Mouse (Mus musculus): ENCODE data around the gene Slc38a1. TPM values are rescaled to one million over a fixed set of nuclear protein-coding genes. Genes with fewer than 3 reads are reported as not detected.

Gene Slc38a1
- polyA plus RNA-seq, 1 experiment from 2014 or later = 152 TPM

DNA sequence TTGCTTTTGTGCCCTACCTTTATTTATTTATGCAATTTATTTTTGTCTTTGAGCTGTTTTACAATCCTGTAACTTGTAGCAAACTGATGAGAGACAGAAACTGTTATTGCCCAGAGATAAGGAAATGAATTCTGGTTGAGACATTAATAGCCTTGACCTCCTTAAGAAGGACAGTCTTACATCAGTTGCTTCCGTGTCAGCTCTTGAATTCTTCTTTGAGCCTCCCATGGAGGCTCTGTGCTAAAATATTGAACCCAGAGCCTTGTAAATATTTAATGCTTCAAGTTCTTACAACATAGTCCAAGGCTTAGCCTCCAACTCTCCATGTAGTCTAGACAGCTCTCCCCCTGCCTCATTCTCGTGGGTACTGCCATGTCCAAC, 73.7 kb downstream of the Slc38a1 start:
- Histone ChIP-seq H3K4me2 (replicated peaks) (no peak overlapping the region), H3K27me3 (no peaks in the 10 kb centered on the region), H3K9me3 (replicated peaks) (no peaks in the 10 kb centered on the region), H3K27ac (no peak overlapping the region), H3K4me3 (no peak overlapping the region), H3K9ac (no peak overlapping the region), H3K4me1 (peaks cover 5% of the 10 kb centered on the region; the same call in 1 of the 2 replicates), H3K36me3 (peaks cover 10% of the 10 kb centered on the region)
- ATAC-seq (ENCODE audit: low FRiP score) = no peak
- WGBS = 77% methylated on average over 2 of the region's 2 CpGs

DNA sequence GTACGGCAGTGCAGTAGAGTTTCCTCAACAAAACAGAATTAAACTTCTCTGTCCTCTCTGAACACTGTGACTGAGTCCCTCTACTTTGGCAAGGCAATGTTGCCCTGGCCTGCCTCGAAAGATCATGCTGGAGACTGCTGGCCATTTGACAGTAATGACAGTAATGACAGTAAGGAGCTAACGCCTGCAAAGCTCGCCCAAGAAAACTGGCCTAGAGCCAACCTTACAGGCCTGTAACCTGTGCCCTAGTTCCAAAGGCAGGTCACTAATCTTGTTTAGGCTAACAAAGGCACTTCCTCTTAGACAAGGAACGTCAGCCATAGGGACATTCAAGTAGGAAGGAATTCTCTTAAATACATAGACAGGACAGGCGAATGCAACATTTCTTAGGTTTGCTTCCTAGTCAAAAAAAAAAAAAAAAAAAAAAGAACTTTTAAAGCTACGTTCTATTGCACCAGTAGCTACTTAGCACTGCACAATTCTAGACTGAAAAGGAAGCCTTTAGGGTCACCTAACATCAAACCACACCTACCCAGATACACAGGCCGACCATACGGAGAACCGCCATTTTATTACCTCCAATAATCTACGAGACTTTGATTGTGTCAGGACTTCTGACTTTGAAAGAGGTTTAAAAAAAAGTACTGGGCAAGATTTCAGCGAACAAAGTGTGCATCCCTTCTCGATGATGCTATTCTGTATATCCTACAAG, 74.3 kb downstream of the Slc38a1 start:
- H3K27ac ChIP-seq = no peak overlapping the region
- H3K9ac ChIP-seq = no peak overlapping the region
- H3K4me1 ChIP-seq = peaks cover 5% of the 10 kb centered on the region; the same call in 1 of the 2 replicates
- H3K27me3 ChIP-seq = no peaks in the 10 kb centered on the region
- no peak for ATAC-seq (ENCODE audit: low FRiP score)
- no peak overlapping the region for H3K4me2 ChIP-seq (replicated peaks)
- peaks cover 4% of the 10 kb centered on the region; the same call in 1 of the 2 replicates for H3K36me3 ChIP-seq
- 84% methylated on average over 13 of the region's 13 CpGs for WGBS
- H3K9me3 ChIP-seq (replicated peaks) = no peaks in the 10 kb centered on the region
- H3K4me3 ChIP-seq = no peak overlapping the region

DNA sequence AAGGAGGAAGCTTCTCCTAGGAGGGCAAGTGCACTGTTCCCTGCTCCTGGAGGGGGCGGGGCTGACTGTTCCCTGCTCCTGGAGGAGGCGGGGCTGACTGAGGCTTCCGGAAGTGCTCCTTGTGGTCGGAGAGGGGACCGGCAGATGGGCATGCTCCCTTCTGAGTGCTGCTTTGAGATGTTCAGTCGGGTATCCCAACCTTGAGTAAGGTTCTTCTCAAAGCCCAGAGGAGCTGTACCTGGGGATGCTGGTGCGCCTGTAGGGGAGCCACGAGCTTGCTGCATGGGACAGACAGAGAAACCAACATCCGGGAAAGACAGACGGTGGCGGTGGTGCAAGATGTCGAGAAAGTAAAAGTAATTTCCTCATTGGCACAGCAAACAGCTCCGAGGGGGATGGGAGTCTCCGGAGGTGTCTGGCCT, 75.9 kb downstream of the Slc38a1 start:
- H3K4me2 ChIP-seq (replicated peaks) = peak overlapping the region; percentile 56
- no peaks in the 10 kb centered on the region for H3K27me3 ChIP-seq
- H3K9me3 ChIP-seq (replicated peaks) = no peaks in the 10 kb centered on the region
- 0 out of 2 replicates have a peak, but pooled peaks have one; percentile 46 for ATAC-seq (ENCODE audit: low FRiP score)
- H3K9ac ChIP-seq = 0 out of 2 replicates have a peak overlapping the region, but pooled peaks have one; percentile 38
- H3K27ac ChIP-seq = no peak overlapping the region
- H3K4me1 ChIP-seq = peaks cover 5% of the 10 kb centered on the region; the same call in 1 of the 2 replicates
- H3K36me3 ChIP-seq = no peaks in the 10 kb centered on the region
- peak overlapping the region; percentile 30 for H3K4me3 ChIP-seq
- 8% methylated on average over 14 of the region's 14 CpGs for WGBS

DNA sequence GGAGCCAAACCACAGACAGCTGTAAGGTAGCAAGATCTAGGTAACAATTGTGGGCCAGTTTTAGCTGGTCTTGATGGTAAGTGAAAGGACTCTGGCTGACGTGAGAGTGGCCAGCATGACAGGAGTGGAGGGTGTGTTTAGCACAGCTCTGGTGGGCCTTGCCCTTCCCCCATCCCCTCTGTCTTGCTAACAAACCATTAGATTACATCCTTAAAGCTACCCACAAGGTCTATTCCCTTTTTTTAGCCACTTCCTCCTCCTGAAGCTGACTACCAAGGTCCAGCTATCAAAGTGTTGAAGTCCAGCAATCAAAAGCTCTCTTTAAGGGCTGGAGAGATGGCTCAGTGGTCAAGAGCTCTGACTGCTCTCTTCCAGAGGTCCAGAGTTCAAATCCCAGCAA, 78.9 kb downstream of the Slc38a1 start:
- H3K27me3 ChIP-seq = no peaks in the 10 kb centered on the region
- 65% methylated on average over 1 of the region's 1 CpGs for WGBS

DNA sequence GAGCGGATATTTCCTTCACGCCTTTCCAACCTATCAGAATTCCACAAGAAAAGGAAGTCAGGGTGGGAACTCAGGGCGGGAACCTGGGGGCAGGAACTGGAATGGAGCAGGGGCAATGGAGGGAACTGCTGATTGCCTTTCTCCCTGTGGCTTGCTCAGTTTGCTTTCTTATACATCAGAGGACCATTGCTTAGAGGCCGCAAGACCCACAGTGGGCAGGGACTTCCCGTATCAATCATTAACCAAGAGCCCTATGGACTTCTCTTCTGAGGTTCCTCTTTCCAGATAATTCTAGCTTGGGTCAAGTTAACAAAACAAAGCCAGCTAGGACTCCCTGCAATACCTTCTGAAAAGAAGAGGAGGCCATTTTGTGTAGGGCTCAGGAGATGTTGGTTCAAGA, 80.2 kb downstream of the Slc38a1 start:
- WGBS = 92% methylated on average over 5 of the region's 5 CpGs
- no peak for ATAC-seq (ENCODE audit: low FRiP score)
- H3K27ac ChIP-seq = no peak overlapping the region

More for the DNA sequence above, 78.9 kb downstream of the Slc38a1 start:
- no peak for ATAC-seq (ENCODE audit: low FRiP score)
- H3K4me3 ChIP-seq = no peak overlapping the region
- H3K4me1 ChIP-seq = peaks cover 5% of the 10 kb centered on the region; the same call in 1 of the 2 replicates
- no peak overlapping the region for H3K27ac ChIP-seq
- H3K9ac ChIP-seq = no peak overlapping the region
- H3K36me3 ChIP-seq = no peaks in the 10 kb centered on the region
- no peak overlapping the region for H3K4me2 ChIP-seq (replicated peaks)
- no peaks in the 10 kb centered on the region for H3K9me3 ChIP-seq (replicated peaks)

DNA sequence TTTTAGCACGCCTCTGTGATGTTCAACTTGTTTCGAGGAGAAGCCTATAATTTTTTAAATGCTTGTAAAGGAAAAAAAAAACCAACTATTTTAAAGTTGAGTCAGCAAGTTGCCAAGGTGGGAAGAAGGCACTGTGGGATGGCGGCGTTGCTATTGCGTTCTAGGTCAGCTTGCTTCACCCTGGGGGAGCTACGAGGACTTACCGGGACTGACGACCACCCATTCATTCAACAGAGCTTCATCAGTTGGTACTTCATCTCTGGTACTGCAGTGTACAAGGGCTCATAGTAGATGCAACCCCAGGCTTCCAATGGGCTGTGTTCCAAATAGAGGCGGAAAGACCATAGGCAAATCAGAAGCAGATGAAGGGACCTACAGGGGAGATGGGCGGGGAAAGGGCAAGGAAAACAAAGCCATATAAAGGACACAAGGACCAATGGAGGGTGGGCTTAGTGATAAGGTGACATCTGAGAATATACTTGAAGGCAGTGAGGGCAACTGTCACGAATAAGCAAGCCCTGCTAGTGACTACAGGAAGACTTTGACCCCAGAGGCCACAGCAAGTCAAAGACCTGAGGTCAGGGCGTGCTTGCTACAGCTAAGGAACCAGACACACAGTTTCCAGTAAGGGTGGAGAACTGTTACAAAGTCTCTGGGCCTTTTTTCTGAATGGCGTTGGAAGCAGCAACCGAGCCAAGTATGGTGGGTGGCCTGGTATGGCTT, 82.0 kb downstream of the Slc38a1 start:
- H3K9me3 ChIP-seq (replicated peaks) = no peaks in the 10 kb centered on the region
- no peaks in the 10 kb centered on the region for H3K36me3 ChIP-seq
- no peak overlapping the region for H3K4me2 ChIP-seq (replicated peaks)
- no peak for ATAC-seq (ENCODE audit: low FRiP score)
- H3K4me1 ChIP-seq = no peaks in the 10 kb centered on the region
- WGBS = 93% methylated on average over 14 of the region's 14 CpGs
- no peak overlapping the region for H3K27ac ChIP-seq
- no peak overlapping the region for H3K9ac ChIP-seq
- H3K4me3 ChIP-seq = no peak overlapping the region
- H3K27me3 ChIP-seq = no peaks in the 10 kb centered on the region

More for the DNA sequence above, 80.2 kb downstream of the Slc38a1 start:
- Histone ChIP-seq H3K9me3 (replicated peaks) (no peaks in the 10 kb centered on the region), H3K4me3 (no peak overlapping the region), H3K4me2 (replicated peaks) (no peak overlapping the region), H3K36me3 (no peaks in the 10 kb centered on the region), H3K9ac (no peak overlapping the region), H3K4me1 (peaks cover 5% of the 10 kb centered on the region; the same call in 1 of the 2 replicates), H3K27me3 (no peaks in the 10 kb centered on the region)

DNA sequence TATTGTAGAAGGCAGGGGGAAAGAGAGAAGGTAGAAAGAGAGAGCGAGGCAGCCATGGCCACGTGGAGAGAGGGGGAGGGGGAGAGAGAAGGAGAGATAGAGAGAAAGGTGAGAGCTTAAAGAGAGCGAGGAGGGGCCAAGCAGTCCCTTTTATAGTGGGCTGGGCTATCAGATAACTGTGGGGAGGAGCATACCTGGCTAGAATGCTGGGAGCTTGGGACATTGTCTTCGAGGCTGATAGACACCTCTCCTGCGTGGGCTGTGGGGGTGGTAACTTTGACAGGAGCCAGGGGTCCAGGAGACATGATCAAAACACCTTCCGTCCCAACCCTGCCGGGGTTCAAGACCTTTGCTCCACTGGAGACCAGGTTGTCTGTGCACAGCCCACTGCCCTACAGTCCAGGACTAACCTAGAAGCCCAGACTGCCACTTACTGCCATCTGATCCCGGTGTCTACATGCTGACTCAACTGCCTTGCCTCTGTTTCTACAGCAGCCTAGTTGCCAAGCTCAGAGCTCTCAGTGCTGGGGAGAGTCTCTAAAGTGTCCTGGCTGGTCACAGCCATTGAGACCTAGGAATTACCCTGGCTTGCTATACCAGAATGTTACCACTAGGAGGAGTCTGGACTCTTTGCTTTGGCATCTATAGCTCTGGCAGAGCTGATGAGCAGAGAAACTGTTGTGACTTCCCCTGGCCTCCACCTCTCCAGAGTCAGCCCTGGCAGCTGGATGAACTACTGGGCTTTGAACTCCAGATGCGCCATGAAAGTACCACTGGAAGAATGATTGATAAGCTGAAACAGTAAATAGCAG, 90.9 kb downstream of the Slc38a1 start:
- no peaks in the 10 kb centered on the region for H3K27me3 ChIP-seq
- peaks cover 8% of the 10 kb centered on the region; the same call in 1 of the 2 replicates for H3K4me1 ChIP-seq
- no peaks in the 10 kb centered on the region for H3K36me3 ChIP-seq
- WGBS = 65% methylated on average over 9 of the region's 9 CpGs
- H3K9ac ChIP-seq = no peak overlapping the region
- H3K4me2 ChIP-seq (replicated peaks) = no peak overlapping the region
- ATAC-seq (ENCODE audit: low FRiP score) = peak; percentile 54; the same call in 1 of the 2 replicates
- H3K4me3 ChIP-seq = no peak overlapping the region
- H3K27ac ChIP-seq = no peak overlapping the region
- no peaks in the 10 kb centered on the region for H3K9me3 ChIP-seq (replicated peaks)

DNA sequence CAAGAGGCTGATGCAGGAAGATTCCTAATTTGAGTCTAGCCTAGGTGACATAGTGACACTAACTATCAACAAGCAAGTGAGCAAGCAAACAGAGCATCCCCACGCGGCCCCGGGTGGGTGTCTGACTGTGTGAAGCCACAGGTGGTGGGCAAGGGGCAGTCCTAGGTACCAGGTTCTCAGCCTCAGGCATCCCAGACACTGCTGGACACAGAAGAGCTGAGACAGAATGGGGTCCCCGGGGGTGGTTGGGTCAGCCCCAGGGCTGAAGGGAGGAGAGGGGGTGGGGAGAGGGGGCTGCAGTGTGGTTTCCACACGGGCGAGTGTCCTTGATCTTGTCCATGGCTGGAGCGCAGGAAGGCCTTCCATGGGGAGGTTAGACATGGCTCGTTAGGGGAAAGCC, 91.6 kb downstream of the Slc38a1 start:
- 87% methylated on average over 8 of the region's 8 CpGs for WGBS
- no peaks in the 10 kb centered on the region for H3K27me3 ChIP-seq
- H3K9me3 ChIP-seq (replicated peaks) = no peaks in the 10 kb centered on the region
- no peak overlapping the region for H3K27ac ChIP-seq
- H3K4me2 ChIP-seq (replicated peaks) = no peak overlapping the region
- H3K4me3 ChIP-seq = no peak overlapping the region
- H3K4me1 ChIP-seq = peaks cover 8% of the 10 kb centered on the region; the same call in 1 of the 2 replicates
- no peak for ATAC-seq (ENCODE audit: low FRiP score)
- no peaks in the 10 kb centered on the region for H3K36me3 ChIP-seq
- H3K9ac ChIP-seq = no peak overlapping the region

DNA sequence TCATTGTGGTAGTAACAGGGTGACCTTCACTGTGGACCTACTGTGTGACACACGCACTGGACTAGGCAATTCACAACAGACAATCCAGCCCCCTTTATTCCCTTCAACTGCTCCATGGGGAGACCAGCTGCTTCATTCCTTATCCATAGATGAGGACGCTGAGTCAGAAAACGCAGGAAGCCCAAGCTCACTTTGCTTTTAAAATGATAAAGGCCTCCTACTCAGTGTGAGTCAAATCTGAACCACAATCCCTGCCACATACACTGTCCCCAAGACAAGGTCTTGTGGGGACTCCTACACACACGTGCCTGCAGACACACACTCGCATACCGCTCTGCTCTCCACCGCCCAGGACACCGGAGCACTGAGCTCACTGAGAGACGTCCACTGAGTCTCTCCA, 94.3 kb downstream of the Slc38a1 start:
- Histone ChIP-seq H3K27me3 (no peaks in the 10 kb centered on the region), H3K9ac (no peak overlapping the region), H3K27ac (peak overlapping the region; percentile 26; the same call in 1 of the 2 replicates), H3K9me3 (replicated peaks) (no peaks in the 10 kb centered on the region), H3K4me2 (replicated peaks) (no peak overlapping the region), H3K4me1 (peaks cover 8% of the 10 kb centered on the region; the same call in 1 of the 2 replicates), H3K4me3 (no peak overlapping the region), H3K36me3 (no peaks in the 10 kb centered on the region)
- peak; percentile 28; the same call in 1 of the 2 replicates for ATAC-seq (ENCODE audit: low FRiP score)
- WGBS = 79% methylated on average over 9 of the region's 9 CpGs

DNA sequence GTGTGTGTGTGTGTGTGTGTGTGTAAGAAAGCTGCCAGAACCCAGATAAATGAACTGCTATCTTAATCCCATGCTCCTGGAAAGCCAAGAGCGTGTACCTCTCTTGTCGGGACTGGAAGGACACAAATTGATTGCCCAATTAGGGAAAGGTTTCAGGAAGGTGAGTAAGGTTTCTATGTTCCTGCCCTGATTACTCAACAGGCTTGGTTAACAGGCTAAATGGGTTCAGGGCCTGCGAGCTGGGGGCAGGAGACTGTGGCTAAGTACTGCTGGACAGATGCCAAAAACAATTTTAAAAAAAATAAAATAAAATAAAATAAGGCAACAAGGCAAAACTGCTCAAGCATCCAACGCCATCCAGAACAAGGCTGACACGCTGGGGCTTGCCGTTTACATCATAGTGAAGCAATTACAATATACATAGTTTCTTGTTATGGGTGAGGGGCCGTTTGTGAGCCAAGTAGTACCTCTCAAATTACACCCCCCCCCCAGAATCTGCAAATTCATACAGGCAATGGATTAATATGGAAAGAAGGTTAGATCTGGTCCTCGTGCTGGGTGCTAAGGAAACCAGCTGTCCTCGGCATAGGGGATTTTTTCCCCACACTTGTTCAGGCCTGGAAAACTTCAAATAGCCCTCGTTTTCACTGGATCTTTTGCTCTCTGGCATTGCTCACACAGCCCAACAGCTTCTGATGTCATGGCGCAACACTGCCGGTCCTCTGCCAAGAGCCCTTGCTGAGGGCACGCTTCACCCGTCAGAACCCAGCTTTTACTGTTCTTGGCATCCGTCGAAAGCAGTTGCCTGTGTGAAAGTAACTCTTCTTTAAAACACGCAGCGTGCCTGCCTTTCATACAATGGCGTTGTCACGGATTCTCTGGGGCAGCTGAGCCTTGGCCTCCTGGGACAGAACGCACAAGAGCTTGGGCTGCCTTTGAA, 95.2 kb downstream of the Slc38a1 start:
- WGBS = 50% methylated on average over 21 of the region's 21 CpGs
- Histone ChIP-seq H3K4me3 (no peak overlapping the region), H3K36me3 (no peaks in the 10 kb centered on the region), H3K4me1 (peaks cover 8% of the 10 kb centered on the region; the same call in 1 of the 2 replicates), H3K9me3 (replicated peaks) (no peaks in the 10 kb centered on the region), H3K4me2 (replicated peaks) (no peak overlapping the region), H3K9ac (no peak overlapping the region), H3K27me3 (no peaks in the 10 kb centered on the region), H3K27ac (no peak overlapping the region)
- ATAC-seq (ENCODE audit: low FRiP score) = peak; percentile 76

DNA sequence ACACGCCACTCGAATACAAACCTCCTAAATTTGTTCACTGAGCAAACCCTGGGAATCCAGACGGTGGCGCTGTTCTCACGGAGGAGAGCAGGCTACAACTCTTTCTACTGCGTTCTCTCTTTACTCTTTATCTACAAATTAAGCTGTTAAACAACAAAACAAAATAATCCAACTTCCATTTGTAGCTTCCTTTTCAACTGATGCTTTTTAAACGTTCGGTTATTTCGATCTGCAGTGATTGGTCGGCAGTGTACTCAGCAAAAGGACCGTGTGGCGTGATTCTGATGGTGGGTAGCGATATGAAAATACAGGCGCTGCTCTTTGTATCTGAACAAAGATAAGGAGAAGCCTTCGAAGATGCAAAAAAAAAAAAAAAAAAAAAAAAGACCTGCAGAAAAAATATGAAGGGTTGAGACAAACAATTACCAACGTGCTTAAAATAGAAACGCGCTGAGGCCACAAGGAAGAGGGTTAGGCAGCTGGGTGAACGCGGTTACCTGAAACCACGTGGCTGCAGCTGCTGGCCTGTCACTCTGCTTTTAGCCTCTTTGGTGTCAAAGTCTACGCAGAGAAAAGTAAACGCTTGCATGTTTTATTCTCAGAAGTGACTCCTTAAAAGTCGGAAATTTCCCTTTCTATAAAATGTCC, 99.4 kb downstream of the Slc38a1 start:
- no peaks in the 10 kb centered on the region for H3K36me3 ChIP-seq
- H3K4me3 ChIP-seq = peak overlapping the region; percentile 34
- no peak overlapping the region for H3K27ac ChIP-seq
- 4% methylated on average over 24 of the region's 24 CpGs for WGBS
- no peak for ATAC-seq (ENCODE audit: low FRiP score)
- H3K9me3 ChIP-seq (replicated peaks) = no peaks in the 10 kb centered on the region
- peaks cover 8% of the 10 kb centered on the region; the same call in 1 of the 2 replicates for H3K4me1 ChIP-seq
- peak overlapping the region; percentile 52 for H3K4me2 ChIP-seq (replicated peaks)
- 0 out of 2 replicates have a peak overlapping the region, but pooled peaks have one; percentile 39 for H3K9ac ChIP-seq
- no peaks in the 10 kb centered on the region for H3K27me3 ChIP-seq
